Mouse (Mus musculus): Measurements from ENCODE around the gene Xrcc6. TPM values are rescaled to one million over a fixed set of nuclear protein-coding genes. Genes with fewer than 3 reads are reported as not detected.

The Xrcc6 gene
- polyA plus RNA-seq (2017; shearing (Covaris generic)) = 10 to 100 TPM; 54.3 to 56.7 (median 54.4) TPM

DNA sequence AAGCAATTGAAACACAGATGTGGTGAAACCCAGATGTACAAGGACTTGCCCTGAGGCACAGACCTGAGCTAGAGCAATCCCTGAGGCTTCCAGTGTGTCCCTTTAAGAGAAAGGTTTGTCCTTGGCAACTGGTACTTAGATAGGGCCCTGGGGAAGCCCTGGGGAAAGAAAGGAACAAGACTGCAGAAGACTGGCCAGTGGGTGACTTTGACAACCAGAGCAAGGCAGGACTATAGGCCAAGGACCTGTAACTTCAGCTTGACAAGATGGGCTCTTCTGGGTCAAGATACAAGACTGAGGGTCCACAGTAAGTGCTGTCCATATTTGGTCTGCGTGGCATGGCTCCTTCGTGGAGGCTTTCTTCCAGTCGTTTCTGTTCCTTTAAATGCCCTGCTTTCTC lies at the start of gene Xrcc6:
Gene Xrcc6 (plus strand): TSS at position 190 of the 400 bp plus-strand sequence.
- ATAC-seq = no peak

- no peak for ATAC-seq
Observed at GRCm38 (mm10) chr15:81938246-81938645, 49.4 kb upstream of the Xrcc6 start.

- no peak for ATAC-seq
Observed at GRCm38 (mm10) chr15:81939157-81939715, 48.4 kb upstream of the Xrcc6 start.

DNA sequence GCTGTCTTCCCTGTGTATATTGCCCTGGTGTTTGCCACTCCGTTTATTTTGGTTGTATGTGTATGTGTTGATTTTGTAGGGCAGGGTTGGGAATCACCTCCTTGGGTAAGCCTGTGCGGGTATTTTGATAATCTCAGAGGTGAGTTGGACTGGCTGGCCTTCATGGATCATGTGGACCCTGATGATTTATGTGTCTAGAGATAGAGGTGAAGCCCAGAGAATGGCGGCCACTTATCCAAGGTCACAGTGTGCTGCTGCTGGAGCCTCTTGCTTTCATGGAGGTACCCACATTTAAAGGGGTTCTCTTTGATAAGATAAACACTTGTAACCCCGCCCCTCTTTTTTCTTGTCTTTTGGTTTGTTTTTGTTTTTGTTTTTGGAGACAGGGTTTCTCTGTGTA lies 47.9 kb upstream of the Xrcc6 start:
- no peak for ATAC-seq

GRCm38 (mm10) chr15:81940219-81940618 lies 47.4 kb upstream of the Xrcc6 start:
- ATAC-seq = no peak

DNA sequence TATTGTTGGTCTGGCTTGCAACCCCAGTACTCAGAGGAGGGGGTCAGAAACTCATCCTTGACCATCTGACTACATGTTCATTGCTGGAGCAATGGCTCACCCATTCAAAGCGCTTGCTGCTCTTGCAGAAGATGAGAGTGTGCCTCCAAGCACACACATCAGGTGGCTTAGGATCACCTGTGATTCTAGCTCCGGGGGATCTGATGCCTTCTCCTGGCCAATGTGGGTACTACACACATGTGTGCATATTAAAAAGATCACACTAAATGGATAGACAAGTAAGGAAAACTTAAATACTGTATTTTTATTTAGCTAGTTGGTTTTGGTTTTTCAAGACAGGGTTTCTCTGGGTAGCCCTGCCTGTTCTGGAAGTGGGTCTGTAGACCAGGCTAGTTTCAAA lies 46.6 kb upstream of the Xrcc6 start:
- ATAC-seq = no peak

DNA sequence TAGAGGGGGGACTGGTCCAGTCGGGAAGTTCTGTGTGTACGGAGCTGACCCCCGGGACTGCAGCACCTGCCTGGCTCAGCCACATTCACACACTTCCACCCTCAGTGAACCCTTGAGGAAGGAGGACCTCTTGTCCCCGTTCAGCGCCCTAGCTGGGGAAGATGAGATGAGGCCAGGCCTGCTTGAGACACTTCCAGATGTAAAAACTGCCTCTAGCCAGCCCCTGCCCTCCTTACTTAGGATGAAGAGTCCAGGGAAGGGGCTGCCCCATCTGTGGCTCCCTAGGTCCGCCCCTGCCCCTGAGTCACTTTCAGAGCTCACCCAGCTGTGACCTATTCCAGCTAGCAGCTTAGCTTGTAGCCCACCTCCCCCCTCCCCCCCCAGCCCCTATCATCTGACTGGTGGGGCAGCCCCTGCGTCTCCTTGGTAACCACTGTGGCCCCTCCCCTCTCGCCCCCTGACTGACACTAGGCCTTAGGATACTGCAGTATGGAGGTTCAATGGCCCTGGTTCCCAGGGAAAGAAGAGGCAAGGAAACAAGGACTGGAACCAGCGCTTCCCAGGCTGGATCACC lies 44.4 kb upstream of the Xrcc6 start:
- ATAC-seq = no peak

DNA sequence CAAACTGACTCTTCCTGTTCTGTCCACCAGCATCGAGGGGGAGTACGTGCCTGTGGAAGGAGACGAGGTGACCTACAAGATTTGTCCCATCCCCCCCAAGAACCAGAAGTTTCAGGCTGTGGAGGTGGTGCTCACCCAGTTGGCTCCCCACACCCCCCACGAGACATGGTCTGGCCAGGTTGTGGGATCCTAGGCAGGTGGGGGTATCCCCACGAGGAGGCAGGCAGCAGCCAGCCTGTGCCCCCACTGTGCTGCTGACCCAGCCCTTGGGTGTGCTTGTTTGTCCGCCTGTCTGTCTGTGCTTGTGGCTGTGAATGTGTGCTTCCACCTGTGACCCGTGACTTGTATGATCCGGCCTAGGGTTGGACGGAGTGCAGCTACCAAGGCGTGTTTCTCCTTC lies 38.6 kb upstream of the Xrcc6 start:
- no peak for ATAC-seq

DNA sequence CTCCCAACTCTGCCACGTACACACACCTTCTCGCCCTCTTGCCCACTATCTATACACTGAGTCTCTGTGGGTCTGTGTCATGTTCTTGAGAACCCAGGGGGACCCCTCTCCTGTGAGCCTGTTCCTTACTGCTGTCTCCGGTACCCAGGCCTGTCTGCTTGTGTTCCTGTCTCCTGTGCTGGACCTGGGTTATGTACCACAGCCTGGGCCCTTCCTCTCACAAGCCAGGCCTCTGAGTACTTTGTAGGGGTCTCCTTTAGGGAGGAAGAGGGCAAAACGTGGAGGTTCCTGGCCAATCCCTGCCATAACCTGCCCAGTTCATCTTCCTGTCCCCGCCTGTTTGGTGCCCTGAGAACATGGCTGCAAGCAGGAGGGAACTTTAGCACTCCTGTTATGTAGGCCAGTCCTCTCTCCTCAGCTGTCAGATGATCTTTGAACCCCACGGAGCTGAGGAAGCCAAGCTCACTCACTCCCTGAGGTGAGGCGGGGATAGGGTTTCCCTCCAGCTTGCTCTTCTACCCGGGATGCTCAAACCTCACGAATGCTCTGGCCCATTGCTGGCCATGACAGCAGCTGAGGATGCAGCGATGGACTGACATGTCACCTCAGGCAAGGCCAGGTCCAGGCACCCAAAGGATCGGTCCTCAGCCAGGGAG lies 38.0 kb upstream of the Xrcc6 start:
- no peak for ATAC-seq

DNA sequence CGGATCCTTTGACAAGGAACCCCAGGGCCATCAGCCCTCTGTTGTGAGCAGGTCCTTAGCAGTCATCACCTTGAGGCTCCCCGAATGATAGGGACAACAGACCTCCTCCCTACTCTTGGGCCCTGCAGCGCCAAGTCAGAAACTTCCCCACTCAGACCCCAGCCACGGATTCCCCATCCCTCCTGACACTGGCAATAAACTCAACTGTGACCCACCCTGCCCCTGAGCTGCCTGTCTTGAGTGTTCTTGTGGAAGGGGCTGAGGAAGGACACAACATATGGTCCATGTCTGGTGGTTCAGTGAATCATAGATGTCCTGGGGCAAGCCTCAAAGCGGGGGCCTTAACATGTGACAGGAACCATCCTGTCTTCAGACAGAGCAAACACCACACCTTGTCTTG lies 36.9 kb upstream of the Xrcc6 start:
- ATAC-seq = no peak

- no peak for ATAC-seq
Observed at GRCm38 (mm10) chr15:81951159-81951558, 36.5 kb upstream of the Xrcc6 start.

DNA sequence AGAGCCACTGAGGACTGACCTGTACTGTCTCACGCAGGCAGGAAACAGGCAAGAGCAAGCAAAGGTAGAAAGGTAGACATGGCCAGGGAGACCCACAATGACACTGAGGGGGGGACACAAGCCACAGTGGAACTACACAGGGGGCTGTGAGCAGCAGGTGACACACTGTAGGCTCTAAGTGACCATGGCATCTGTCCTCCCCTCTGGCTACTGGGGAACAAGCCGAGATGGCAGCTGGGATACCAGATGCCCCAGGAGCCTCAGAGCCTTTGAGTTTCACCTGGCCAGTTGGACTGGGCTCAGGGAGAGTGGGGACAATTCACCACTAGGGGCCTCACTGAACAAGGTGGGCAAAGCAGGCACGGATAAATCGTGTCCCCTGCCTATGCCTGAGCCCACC lies 35.3 kb upstream of the Xrcc6 start:
- no peak for ATAC-seq

DNA sequence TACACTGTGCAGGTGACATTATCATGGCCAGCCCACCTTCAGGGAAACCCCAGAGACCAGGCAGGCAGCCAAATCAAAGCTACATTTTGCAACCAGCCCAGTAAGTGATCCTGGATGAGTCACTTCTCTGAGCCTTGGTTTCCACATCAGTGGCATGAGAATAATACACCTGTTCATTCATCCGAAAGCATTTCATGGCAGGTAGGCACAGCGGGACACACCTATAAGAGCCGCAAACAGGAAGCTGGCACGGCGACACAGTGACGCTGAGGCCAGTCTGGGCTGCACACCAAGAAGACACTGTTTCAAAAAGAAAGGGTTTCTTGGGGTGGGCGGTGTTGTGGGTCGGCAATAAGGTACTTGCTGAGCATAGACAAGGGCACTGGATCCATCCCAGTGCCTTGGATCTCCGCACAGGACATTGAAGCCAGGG lies 33.5 kb upstream of the Xrcc6 start:
- no peak for ATAC-seq

- ATAC-seq = no peak
Observed at GRCm38 (mm10) chr15:81954716-81955115, 32.9 kb upstream of the Xrcc6 start.

DNA sequence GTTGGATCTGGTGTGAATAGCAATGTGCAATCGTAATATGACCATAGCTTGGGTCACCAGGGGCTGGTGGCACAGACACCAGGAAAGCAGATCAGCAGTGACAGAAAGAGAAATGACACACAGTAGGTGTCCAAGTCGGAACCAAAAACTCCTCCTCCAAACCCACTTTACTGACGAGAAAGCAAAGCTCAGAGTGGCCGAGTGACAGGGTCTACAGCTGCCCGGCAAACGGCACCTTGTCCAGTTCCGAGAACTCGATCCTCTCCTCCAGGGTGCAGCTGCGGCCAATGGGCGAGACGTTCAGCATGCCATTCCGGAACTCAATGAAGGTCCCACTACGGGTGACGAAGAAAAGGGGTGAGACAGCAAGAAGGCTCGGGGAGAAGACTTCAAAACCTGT lies 32.2 kb upstream of the Xrcc6 start:
- ATAC-seq = no peak

GRCm38 (mm10) chr15:81956457-81956856 lies 31.2 kb upstream of the Xrcc6 start:
- no peak for ATAC-seq

GRCm38 (mm10) chr15:81957598-81957997 lies 30.0 kb upstream of the Xrcc6 start:
- no peak for ATAC-seq

DNA sequence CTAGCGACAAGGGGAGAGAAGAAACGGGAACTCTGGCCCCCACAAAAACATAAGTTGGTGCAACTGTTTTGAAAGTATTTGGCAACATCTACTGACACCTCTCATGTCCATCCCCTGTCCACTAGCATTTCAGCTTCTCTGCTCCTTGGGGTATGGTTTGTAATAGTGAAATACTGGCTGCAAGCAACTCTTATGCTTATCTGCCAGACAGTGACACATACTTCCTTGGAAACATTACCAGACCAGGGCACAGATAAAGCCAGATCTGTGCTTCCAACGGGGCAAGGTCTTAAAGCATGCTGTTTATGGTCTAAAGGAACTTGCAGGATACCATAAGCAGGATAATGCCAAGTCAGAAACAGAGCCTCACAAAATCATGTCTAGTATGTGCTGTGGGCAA lies 28.7 kb upstream of the Xrcc6 start:
- no peak for ATAC-seq

DNA sequence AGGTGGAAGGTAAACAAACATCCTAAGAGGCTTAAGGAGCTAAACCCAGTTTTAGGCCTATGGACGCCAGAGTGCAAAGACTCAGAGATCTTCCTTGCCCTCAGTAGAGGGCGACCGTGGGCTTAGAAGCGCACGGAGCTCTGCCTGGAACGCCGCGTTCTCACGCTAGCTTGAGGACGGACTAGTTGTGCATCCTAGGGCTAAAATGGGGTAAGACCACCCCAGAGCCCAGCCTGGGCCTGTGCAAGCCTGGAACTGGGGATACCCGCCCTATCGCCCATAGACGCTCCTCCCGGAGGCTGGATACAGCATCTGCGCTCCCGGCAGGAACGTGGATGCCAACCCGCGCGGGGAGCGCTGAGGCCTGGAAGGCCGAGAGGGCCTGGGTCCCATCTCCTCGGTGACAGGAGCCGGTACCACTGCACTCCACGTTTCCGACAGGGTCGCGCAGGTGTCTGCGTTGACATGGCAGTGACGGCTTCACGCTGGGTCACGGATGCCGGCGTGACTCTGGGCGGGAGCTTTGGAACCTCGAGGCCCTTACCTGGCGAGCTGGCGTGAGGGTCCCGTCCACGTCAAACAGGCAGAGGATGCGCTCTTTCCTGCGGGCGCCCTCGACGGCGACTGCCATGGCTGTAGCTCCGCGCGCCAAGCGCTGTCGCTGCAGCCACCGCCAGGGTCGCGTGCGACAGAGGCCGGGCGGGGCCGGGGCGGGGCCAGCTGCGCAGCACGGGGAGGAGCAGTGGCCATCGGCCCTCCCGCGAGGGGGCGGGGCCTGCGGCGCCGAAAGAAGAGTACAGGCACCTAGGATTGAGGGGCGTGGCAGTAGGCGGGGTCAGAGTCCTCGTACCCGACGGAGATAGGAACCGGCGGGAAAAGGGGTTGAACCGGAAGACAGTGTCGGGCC lies 27.2 kb upstream of the Xrcc6 start, which contains the start of gene Pmm1:
Gene Pmm1 (minus strand): TSS at position 760 of the 907 bp plus-strand sequence.
- ATAC-seq = peak; percentile 96

DNA sequence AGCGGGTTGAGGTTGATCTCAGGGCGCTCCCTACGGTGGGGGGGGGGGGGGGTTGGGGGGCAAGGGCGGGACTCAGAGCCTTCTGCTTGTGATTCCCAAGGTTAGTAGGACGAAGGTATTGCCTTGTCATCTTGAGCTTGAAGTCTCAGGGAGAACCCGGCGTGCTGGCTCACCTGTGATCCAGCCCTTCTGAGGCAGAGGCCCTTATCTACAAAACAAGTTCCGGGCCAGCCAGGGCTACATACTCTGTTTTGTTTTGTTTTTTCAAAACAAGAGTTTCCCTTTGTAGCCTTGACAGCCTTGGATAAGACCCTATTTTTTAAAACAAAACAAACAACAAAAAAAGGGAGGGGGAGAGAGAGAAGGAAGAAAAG lies 26.6 kb upstream of the Xrcc6 start:
- no peak for ATAC-seq

DNA sequence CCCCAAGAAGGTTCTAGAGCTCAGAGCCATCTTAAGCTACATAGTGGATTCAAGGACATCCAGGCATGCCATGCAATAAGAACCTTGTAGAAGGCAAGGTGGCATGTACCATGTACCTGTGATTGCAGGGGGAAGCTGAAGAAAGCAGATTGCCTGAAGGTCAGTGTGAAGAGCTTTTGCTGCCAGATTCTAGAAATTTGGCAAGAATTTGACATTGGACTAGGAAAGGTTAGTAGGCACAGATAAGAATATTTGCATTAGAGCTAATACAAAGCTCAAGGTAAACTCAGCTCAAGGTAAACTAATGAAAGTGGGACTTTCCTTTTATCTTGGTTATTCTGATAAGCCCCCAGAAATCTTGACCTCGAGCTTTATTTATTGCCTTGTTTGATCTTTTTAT lies 23.4 kb upstream of the Xrcc6 start:
- ATAC-seq = no peak

GRCm38 (mm10) chr15:81964980-81965545 lies 22.6 kb upstream of the Xrcc6 start:
- ATAC-seq = no peak
